Mouse (Mus musculus) urinary bladder, postnatal 36 days (tissue): ENCODE data around the gene Rpp25l.
"Not testable (repeated sequence)": the region's sequence is repeated elsewhere in the genome, so short reads cannot be mapped to it uniquely, and the experiment has no call there.

Experiments
- DNase-seq, 2 experiments: peaks; one replicate each; pipeline ENCODE4 v3.0.0; 2022; ENCODE audit warnings: low spot score in 2 of 2, mixed read lengths in 1 of 2

Rpp25l gene

DNA sequence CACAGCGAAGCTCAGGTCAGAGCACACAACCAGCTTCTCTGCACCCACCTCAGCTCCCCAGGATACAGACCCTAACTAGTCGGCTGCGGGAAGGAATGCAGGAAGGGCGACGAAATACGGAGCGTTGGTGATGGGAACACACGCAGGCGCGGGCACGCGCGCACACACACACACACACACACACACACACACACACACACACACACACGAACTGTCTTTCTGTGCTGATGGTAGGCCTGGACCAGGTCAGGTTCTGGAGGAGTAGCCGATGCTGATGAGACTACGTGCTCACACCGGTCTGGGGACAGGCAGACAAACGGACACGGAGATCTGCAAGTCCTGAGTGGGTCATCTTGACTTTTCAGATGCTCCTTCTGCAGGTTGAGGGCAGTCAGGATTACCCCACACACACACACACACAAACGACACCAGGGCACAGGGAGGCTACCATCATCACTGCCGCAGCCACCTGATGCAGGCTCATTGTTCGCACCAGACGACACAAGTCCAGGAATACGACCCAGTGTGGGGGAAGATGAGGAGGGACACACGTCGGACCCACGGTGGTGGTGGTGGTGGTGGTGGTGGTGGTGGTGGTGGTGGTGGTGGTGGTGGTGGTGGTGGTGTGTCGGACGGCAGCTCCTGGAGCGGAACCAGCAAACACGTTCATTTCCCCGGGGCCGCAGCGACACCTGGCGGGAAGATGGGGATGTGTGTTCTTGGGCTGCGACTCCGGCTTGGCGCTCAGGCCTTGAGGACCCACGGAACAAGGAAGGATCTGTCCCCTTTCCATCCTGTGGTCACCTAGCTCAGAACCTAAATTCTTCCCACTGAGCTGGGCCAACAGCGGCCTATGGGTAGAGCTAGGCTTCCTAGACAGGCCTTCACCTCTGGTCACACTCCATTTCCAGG lies 16.1 kb downstream of the Rpp25l start, which contains the start of gene Cntfr:
TSS of gene Cntfr (minus strand) at position 160 of the 912 bp plus-strand sequence.
- DNase-seq = peak; percentile 77 to 85

DNA sequence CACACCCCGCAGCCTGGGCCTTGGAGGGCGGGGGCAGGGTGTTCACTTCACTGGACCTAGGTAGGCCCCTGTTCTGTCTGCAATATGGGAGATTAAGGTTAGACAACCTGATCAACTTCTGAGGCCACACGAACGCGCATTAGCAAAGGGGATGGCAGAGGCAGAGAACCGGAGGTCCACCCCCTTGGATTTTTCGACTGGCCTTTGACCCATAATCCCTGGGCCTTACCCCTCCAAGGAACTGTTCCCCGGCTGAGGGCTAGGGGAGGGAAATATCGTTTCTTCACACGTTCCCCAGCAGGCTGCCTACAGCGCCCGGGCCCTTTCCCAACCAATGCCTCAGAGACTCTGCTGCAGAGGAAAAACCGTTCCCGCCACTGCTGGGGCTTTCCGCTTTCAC lies 16.9 kb downstream of the Rpp25l start:
- DNase-seq = not testable (repeated sequence)

DNA sequence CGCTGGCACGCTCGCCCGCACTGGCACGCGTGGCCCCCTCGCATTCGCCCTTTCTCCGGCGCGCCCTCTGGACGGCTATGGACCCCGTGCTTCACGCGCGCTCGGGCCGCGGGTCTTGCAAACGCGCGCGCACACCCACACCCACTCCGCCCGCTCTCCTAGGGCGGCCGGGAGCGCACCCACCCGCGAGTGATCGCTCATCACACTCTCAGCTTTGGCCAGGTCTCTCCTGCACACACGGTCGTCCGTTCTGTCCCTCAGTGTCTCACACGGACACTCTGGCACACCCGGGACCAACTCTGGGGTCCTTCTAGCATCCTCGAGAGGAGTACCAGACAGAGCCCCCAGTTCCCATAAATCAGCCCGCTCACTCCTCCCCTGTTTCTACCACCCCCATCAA lies 17.5 kb downstream of the Rpp25l start:
- DNase-seq = not testable (repeated sequence)

DNA sequence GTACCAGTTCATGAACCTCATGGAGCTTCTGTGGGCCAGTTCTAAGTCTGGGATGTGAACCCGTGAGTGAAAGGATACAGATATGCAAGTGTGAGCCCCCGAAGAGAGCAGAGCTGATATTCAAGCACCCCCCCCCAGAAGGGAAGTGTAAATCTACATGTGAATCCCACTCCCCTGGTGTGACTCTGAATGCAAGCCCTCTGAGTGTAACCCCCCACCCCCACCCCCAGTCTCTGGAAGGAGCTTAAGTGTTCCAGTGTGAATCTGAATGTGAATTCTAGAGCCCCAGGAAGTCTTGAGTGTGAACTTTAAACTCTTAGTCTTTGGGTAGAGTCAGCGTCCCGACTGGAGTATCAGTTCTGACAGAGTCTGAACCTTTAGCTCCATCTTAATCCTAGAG lies 19.8 kb downstream of the Rpp25l start:
- DNase-seq = not testable (repeated sequence)

DNA sequence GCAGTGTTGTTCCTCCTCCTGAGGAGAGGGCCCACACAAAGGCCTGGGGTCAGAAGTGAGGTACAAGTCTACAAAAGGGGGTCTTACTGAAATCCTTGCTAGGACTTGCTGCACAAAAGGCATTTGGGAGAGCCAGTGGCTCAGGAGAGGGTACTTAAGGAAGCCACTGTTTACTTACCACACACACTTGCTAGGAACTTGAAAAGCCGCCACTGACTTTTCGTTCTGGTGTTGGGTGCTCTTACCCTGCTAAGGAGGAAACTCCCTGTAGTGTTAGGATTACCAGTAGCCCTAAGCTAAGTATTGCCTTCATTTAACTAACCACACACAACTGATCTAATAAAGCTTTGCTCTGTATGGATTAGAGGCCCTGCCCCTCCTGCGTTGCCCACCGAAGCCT lies 23.3 kb downstream of the Rpp25l start:
- DNase-seq = not testable (repeated sequence)

DNA sequence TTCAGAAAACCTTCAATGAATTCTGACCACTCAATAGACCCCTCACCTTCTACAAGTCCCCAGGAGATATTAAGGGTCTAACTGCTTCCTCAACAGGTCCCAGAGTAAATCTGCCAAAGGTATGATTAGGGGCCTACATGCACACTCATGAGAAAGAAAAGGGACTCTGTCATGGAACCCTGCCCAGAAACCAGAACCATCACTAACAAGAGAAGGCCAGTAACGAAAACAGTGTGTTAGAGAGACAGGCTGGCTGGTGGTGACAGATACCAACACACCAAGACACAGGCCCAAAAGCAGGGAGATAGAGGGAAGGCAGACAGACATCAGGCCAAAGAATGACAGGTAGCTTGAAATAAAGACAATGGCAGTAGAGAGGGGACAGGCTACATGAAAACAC lies 24.8 kb downstream of the Rpp25l start:
- DNase-seq = not testable (repeated sequence)

DNA sequence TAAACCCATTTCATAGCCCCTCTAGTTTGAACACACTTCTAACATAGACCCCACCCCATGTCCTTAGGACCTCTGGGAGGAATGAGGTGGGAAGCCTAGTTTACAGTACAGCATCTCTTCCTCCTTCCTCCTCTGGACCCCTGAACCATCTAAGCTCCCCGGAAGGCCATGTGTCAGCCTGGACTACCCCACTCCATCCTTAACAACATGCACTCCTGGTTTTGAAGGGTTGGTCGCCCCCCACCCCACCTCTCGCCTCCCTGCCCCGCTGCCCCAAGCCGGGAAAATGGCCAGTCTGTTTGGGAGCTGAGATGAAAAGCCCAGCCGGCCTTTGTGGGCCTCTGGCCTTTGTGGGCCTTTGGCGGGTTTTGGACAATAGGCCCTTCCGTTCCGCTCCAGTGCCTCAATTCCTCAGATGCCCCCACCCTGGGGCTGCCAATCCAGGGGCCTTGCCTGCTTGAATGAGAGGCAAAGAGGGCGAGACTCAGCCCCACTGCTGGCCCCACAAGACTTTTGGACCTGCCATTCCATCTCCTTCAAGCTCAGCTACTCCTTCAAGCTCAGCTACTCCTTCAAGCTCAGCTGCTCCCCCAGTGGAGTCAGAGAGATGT lies 27.3 kb downstream of the Rpp25l start:
- not testable (repeated sequence) for DNase-seq

DNA sequence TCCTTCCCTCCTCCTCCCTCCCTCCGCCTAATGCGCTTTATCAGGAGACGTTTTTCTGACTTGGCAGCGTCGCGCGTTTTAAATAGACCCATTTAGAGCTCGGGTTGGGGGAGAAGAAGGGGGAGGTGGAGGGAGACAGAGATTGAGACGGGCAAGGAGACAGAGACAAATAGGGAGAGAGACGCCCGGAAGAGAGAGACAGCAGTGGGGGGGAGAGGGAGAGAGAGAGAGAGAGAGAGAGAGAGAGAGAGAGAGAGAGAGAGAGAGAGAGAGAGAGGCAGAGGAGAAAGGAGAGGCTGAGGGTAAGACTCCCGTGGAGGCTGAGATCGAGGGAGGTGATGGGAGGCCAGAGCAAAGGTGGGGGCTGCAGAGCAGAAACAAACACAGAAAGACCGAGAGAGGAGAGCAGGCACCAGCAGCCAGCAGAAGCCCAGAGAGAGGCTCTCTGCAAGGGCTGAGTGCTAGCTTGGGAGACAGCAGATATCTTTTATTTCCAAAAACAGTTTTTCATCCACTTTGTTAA lies 28.3 kb downstream of the Rpp25l start:
- DNase-seq = not testable (repeated sequence)

DNA sequence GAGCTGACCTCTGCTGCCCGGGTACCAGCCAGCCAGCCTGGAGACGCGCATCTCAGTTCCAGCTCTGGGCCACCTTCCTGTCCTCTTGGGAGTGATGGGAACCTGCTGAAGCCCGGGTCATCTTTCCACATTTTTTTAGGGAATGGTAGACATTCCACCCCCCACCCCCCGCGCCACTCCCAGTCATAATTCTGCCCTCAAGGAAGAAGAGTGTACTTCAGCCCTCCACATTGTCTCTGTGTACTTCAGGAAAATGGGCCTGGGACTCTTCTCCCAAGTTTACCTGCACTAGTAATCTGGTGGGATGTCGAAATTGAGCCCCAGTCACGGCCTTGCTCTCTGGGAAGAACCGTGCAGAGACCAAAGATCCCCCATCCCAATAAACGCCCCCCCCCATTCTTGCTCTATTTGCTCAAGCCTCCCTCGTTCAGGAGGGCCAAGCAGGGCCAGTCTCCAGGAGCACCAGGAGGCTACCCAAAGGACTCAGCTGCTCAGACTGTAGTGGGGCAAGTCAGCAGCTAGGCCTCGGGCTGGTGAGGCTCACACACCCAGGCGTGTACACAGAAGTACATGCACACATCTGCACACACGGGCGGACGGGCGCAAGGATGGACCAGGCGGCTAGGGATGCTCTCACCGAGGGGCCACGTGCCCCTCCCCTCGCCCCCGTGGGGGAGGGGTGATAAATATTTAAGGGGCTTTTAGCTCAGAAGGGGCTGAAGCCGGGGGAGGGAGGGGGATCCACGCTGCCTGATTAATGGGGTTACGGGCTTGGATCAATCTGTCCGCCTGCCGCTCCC lies 29.0 kb downstream of the Rpp25l start:
- not testable (repeated sequence) for DNase-seq

DNA sequence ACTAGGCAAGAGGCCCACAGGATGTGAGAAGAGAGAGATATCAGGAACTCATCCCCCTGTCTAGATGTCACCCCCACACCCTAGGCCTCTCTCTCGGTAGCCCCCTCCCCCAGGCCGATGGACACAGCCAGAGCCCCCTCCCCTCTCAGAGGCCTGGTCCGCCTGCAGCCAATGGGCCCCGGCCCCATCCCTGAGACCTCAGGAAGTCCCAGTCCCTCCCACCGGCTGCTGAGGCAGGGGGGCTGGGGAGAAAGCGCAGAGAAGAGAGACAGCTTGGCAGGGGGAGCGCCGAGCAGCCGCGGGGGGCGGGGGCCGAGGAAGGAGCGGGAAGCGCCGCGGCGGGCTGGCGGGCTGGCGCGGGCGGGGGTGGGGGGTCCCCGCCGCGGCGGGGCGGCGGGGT lies 30.0 kb downstream of the Rpp25l start:
- DNase-seq = not testable (repeated sequence)

DNA sequence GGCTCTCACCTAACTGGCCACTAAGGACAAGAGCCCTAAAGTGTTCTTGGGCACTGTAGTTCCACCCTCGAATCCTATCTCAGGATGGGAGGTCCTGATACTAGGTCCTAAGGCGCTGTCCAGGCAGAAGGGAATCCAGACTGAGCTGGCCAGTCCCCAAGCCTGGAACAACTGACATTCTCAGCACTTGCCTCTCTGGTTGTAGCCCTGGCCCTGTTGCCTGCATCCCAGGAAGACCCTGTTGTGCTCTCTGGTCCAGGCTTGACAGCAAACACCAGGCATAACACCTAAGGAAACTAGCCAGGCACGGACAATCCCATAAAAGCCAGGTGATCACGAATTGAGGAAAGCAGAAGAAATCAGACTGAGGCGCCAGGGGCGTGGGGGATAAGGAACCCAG lies 30.5 kb downstream of the Rpp25l start:
- DNase-seq = no peak

DNA sequence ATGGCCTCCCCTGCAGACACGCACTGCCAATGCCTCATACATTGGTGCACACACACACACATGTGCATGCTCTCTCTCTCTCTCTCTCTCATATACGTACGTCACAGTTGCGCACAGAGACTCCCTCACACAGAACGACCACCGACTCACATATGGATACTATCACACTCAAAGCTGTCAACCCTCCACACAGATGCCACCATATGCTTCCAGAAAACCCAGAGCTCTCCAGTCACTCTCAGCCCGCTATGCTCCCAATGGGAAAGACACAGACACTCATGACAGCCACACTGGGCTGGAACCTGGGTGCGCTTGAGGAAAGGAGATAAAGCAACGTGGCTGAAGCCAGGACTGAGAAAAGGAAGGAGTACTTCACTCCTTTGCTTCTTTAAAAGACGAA lies 31.4 kb downstream of the Rpp25l start:
- no peak for DNase-seq

DNA sequence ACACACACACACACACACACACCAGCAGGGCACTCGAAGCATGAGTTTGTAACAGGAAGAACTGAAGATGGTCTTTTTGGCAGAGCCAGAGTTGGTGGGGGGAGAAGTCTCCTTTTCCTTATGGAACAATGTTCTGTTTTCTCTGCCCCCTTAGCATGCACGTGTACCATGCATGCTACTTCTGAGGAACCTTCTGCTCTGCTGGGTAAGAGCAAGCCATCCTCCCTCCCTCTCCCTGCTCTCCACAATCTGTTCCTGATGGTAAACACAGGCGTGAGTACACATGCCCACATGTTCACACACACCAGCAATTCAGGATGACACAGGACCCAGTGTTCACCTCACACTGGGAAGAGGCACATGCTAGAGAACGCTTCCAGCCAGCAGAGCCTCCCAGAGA lies 32.2 kb downstream of the Rpp25l start:
- no peak for DNase-seq

DNA sequence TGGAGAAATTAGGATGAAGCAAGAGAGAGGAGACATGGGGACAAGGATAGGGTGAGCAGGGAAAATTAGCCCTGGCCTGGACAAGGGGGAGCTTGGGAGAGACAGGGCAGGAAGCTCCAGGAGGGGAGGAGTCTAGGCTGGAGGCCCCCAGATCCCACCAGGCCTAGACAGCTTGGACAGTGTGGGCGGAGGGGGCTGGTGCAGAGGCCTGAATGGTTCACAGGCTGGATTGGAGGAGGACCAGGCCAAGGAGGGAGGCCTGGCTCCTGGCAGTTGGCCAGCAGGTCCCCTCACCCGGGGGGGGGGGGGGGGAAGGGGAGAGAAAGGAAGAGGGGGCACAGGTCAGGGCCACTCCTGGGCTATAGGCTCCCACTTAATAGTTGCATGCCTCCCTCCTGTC lies 34.0 kb downstream of the Rpp25l start:
- DNase-seq = no peak

DNA sequence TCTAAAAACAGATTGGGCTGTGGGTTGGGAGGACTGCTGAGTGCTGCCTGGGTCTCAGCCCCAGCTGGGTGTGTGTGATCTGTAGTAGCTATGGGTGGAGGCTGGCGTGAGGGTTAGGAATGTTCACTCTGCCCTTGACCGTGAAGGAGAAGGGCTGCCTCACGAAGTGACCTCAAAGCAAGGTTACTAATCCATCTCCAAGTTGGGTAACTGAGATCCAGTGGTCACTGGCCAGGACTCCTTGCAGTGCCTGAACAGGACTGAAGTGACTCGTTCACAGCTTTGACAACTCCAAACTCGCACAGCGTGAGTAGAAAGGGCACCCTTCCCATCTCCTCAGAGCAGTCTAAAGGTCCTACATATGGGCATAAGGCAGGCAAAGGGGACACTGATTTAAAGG lies 34.5 kb downstream of the Rpp25l start:
- DNase-seq = no peak

DNA sequence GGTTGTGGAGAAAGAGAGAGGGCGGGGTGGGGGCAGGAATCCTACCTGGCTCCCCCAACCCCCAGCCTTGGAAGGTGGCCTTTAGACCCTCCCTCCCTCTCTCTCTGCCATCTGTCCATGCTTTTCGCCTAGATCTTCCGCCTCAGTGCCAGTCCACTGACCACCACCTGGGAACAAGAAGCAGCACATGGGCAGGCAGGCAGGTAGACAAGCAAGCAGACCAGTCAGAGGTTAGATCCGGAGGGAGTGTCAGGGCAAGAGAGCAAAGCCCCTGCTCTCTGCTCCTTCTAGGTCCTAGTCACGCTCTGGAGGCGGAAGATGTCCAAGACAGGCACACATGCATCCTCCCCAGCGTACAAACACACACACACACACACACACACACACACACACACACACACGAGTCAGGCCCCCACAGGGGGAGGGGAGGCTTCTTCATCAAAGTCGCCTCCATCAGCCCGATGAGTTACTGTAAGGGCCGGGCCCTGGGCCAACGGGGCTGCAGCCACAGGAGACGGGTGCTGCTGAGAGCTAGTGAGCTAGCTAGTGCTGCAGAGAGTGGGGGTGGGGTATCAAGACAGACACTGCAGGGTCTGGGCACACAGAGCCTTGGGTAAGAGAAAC lies 36.2 kb downstream of the Rpp25l start:
- no peak for DNase-seq

DNA sequence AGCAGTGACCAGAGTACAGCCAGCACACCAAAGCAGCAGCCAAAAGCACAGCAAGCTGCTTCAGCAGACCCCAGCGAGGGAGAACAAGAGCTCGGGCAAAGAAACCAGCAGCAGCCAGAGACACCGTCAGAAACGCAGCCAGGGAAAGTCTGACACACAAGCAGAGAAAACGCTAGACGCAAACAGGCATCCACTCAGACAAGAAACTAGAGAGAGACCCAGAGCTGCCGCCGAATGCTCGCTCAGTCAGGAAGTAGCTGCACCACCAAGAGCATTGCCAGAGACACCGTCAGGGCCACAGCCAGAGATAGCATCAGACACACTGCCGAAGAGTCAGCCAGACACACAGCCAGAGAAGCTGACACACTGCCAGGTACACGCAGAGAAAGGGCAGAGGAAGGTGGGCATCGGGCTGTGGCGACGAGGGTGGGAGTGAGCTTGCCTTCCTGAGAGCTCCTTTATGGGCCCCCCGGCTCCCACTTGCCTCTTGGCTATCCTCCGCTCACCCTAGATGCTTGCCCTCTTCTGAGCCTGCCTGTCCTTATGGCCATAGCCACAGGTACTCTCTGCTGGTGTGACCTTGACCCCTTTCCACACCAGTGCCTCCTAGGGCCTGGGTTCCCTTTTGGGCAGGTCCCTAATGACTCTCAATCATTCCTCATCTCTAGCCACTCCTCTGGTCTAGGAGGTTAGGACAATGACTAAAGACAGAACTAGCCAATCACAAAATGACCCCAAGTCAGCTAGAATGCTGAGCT lies 36.9 kb downstream of the Rpp25l start:
- DNase-seq = no peak

DNA sequence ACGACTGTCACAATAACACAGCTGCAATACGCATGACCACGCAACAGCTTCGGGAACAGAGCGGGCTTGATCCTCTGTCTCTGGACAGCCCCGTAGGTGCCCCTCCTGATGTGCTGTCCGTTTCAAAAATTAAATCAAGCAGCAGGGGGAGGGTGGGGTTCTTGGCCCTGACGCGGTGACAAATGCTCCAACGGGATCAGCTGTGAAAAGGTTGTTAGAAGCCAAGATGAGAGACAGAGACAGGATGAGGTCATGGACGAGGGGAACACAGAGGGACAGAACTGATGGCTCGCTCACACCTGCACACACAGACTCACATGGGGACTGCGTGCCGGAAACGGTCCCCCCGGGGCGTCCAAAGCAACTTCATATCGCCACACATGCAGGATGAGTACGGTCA lies 40.1 kb downstream of the Rpp25l start:
- DNase-seq = no peak

DNA sequence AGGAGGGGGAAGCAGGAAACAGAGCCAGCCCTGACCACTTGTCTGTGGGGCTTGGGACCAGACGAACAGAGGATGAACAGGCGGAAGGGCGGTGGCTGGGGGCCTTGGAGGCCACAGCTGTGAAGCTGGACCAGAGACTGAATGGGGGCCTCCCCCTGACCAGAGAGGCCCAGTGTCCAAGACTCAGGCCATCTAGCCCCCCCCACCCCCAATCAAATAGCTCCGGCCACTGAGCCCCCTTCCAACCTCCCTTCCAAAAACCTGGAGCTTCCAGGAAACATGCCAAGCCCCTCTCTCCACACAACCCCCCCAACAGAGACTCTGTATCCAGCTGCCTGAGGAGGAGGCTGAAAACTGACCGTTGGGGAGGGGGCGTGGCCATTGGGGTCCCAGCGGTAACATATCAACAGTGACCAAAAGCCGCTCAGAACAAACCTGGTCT lies 40.8 kb downstream of the Rpp25l start:
- no peak for DNase-seq

DNA sequence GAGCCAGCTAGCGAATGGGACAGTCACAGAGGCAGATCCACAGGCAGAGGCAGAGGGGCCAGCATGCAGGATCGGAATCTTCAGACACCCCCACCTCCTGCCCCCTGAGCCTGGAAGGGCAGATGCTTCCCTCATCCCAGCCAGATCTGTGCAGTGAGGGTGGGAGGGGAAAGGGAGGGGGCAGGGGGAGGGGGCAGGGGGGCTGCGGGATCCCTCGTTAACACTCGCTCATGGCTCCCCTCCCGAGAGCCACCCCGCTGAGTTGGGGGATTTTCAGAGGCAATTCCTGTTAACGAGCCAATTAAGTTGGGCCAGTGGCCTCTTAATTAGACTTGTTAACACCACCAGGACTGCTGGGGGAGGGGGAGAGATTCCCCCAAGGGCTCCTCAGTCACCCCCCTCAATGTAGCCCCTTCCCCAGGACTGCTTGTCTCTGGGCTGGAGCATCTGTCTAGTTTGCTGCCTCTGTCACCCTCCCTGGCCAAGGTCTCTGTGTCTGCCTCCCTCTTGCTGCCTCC lies 41.3 kb downstream of the Rpp25l start:
- no peak for DNase-seq

DNA sequence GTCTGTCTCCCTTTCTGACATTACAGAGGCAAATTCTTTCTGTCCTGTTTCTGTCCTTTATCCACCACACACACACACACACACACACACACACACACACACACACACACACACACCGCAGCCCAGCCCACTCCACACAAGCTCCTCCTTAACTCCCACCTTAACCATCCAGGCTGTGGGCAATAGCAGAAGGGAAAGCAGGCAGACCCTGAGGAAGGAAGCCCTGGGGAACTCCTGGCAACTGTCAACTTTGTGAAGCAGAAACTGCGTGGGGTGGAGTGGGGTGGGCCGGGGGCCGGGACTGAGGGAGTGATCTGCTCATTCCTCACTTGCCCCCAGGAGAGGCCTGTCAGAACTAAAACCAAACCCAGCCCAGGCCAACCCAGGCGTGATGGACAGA lies 41.8 kb downstream of the Rpp25l start:
- DNase-seq = no peak
